Mouse (Mus musculus) forebrain, embryonic 16.5 days (tissue): ENCODE results near the gene Prr3. TPM values are rescaled to one million over a fixed set of nuclear protein-coding genes. Genes with fewer than 3 reads are reported as not detected.
A peak's percentile ranks its signal among the peaks of the same experiment; 100 is the strongest.

Source experiments
- ATAC-seq: fragments of 200-750 bp; cut with Nextera tagmentation; 2 replicates; pipeline ENCODE4 v1.8.0; 2017; ENCODE audit warnings: mild to moderate bottlenecking, moderate library complexity
- H3K27ac ChIP-seq: fragments of 300-500 bp; sonication (generic); 2 replicates; pipeline ENCODE4 v1.5.1; 2014; ENCODE audit warnings: low read length, control low read depth
- H3K27me3 ChIP-seq: fragments of 300-500 bp; sonication (generic); replicated peaks from 2 replicates; pipeline ENCODE4 v1.6.1; 2014; ENCODE audit warnings: low read length; ENCODE audit not compliant: control insufficient read depth, insufficient read depth
- H3K36me3 ChIP-seq: fragments of 300-500 bp; sonication (generic); 2 replicates; pipeline ENCODE4 v1.6.1; 2014; ENCODE audit not compliant: control insufficient read depth, insufficient read depth
- H3K4me1 ChIP-seq: fragments of 300-500 bp; sonication (generic); replicated peaks from 2 replicates; pipeline ENCODE4 v1.6.1; 2014; ENCODE audit warnings: low read length; ENCODE audit not compliant: control insufficient read depth, insufficient read depth
- H3K4me2 ChIP-seq: fragments of 300-500 bp; sonication (generic); 2 replicates; pipeline ENCODE4 v1.6.1; 2014; ENCODE audit warnings: mild to moderate bottlenecking, low read length, control low read depth
- H3K4me3 ChIP-seq: fragments of 300-500 bp; sonication (generic); replicated peaks from 2 replicates; pipeline ENCODE4 v1.5.1; 2014; ENCODE audit warnings: mild to moderate bottlenecking, low read length, control low read depth
- H3K9ac ChIP-seq: fragments of 300-500 bp; sonication (generic); replicated peaks from 2 replicates; pipeline ENCODE4 v1.6.1; 2014; ENCODE audit warnings: low read depth, low read length, control low read depth
- H3K9me3 ChIP-seq: fragments of 300-500 bp; sonication (generic); 2 replicates; pipeline ENCODE4 v1.6.1; 2016; ENCODE audit warnings: low read length; ENCODE audit not compliant: control insufficient read depth
- WGBS: fragments of 180-500 bp; shearing (Covaris S2); extraction: QIAGEN DNeasy Blood & Tissue Kit; methylation state at CpG from one replicate; pipeline ENCODE4 v1.1.7; 2014; 5-methylcytosine and 5-hydroxymethylcytosine counted together
- microRNA counts: library from miRNA; unstranded; fragments of <30 nt; microRNA quantifications from one replicate; lab custom pipeline; 2016
- microRNA-seq: library from miRNA; unstranded; fragments of <30 nt; microRNA quantifications from one replicate; pipeline ENCODE4, GENCODE M21; 2017
- polyA plus RNA-seq: library from polyadenylated mRNA; unstranded; fragments of >200 nt; fragmentation: Nextera tagmentation; extraction: Ambion mirVana; gene quantifications from 2 replicates; pipeline ENCODE4 v1.2.1, GENCODE M21; 2015

Prr3 gene
- polyA plus RNA-seq, 1 experiment from 2014 or later, result 93.2 TPM

- 96% methylated on average over 12 of the region's 12 CpGs for WGBS
- H3K27me3 ChIP-seq, result no peaks in the 10 kb centered on the region
- H3K36me3 ChIP-seq, result peaks cover 28% of the 10 kb centered on the region
- no peak overlapping the region for H3K4me2 ChIP-seq
- H3K4me3 ChIP-seq, result no peak overlapping the region
- no peak overlapping the region for H3K9ac ChIP-seq
- ATAC-seq, result no peak
- H3K4me1 ChIP-seq, result no peaks in the 10 kb centered on the region
- H3K27ac ChIP-seq, result no peak overlapping the region
- no peaks in the 10 kb centered on the region for H3K9me3 ChIP-seq
Measured at GRCm38 (mm10) chr17:35930627-35931026, 49.4 kb downstream of the Prr3 start.

GRCm38 (mm10) chr17:35929534-35929933 is 50.5 kb downstream of the Prr3 start:
- peaks cover 33% of the 10 kb centered on the region for H3K36me3 ChIP-seq
- 96% methylated on average over 2 of the region's 2 CpGs for WGBS
- no peak overlapping the region for H3K27ac ChIP-seq
- no peaks in the 10 kb centered on the region for H3K4me1 ChIP-seq
- H3K4me2 ChIP-seq, result no peak overlapping the region
- no peak for ATAC-seq
- no peak overlapping the region for H3K4me3 ChIP-seq
- no peaks in the 10 kb centered on the region for H3K9me3 ChIP-seq
- H3K27me3 ChIP-seq, result no peaks in the 10 kb centered on the region
- no peak overlapping the region for H3K9ac ChIP-seq

GRCm38 (mm10) chr17:35927471-35927870 is 52.6 kb downstream of the Prr3 start:
- Histone ChIP-seq H3K36me3 (peaks cover 40% of the 10 kb centered on the region), H3K4me1 (no peaks in the 10 kb centered on the region), H3K9ac (no peak overlapping the region), H3K4me2 (no peak overlapping the region), H3K9me3 (no peaks in the 10 kb centered on the region), H3K27me3 (no peaks in the 10 kb centered on the region), H3K4me3 (no peak overlapping the region), H3K27ac (no peak overlapping the region)
- WGBS, result 63% methylated on average over 1 of the region's 1 CpGs
- no peak for ATAC-seq

- Histone ChIP-seq H3K36me3 (peaks cover 30% of the 10 kb centered on the region), H3K27ac (no peak overlapping the region), H3K27me3 (no peaks in the 10 kb centered on the region), H3K9ac (no peak overlapping the region), H3K4me1 (peaks cover 27% of the 10 kb centered on the region), H3K4me2 (no peak overlapping the region), H3K4me3 (no peak overlapping the region), H3K9me3 (no peaks in the 10 kb centered on the region)
- WGBS, result 95% methylated on average over 4 of the region's 4 CpGs
- ATAC-seq, result no peak
Measured at GRCm38 (mm10) chr17:35923281-35923680, 56.8 kb downstream of the Prr3 start.

- Histone ChIP-seq H3K36me3 (peaks cover 24% of the 10 kb centered on the region), H3K4me1 (peaks cover 27% of the 10 kb centered on the region), H3K4me3 (no peak overlapping the region), H3K9me3 (no peaks in the 10 kb centered on the region), H3K27ac (no peak overlapping the region), H3K4me2 (no peak overlapping the region), H3K27me3 (no peaks in the 10 kb centered on the region), H3K9ac (no peak overlapping the region)
- WGBS, result 83% methylated on average over 3 of the region's 3 CpGs
- no peak for ATAC-seq
Measured at GRCm38 (mm10) chr17:35922566-35922965, 57.5 kb downstream of the Prr3 start.

MicroRNAs encoded within 50 kb of the gene (microRNA counts, 519-probe panel; counts per million panel counts)
- 1,915 counts per million, percentile 24 among the panel's probes with 10 or more counts for microRNA mmu-miR-877 (lab: Ali Mortazavi, UCI)

Small RNA genes within 50 kb of the gene (microRNA-seq; reads per million reads assigned to microRNA genes)
- 83.8 reads per million, percentile 53 among the genes with 10 or more reads in this experiment for gene Mir877

Other genes starting within 250 kb of the Prr3 start
- 6.4 and 9.9 TPM in 2 replicates for gene Ier3, start 158.6 kb downstream of the Prr3 start, polyA plus RNA-seq
- 83.5 and 89.3 TPM in 2 replicates for gene Flot1, start 157.0 kb downstream of the Prr3 start, polyA plus RNA-seq
- 1,979 and 2,045 TPM in 2 replicates for gene Tubb5, start 141.9 kb downstream of the Prr3 start, polyA plus RNA-seq
- gene Mdc1, start 138.7 kb downstream of the Prr3 start, polyA plus RNA-seq, result 10.6 and 13.2 TPM in 2 replicates
- 23.4 and 26.1 TPM in 2 replicates for gene Nrm, start 118.9 kb downstream of the Prr3 start, polyA plus RNA-seq
- gene Ppp1r18, start 114.6 kb downstream of the Prr3 start, polyA plus RNA-seq, result 24.9 and 25.7 TPM in 2 replicates
- gene Dhx16, start 100.4 kb downstream of the Prr3 start, polyA plus RNA-seq, result 40.4 and 42.2 TPM in 2 replicates
- gene 2310061I04Rik, start 82.8 kb downstream of the Prr3 start, polyA plus RNA-seq, result 34.5 and 49.5 TPM in 2 replicates
- 423 and 493 TPM in 2 replicates for gene Atat1, start 70.2 kb downstream of the Prr3 start, polyA plus RNA-seq
- 50.8 and 55.6 TPM in 2 replicates for gene Mrps18b, start 63.8 kb downstream of the Prr3 start, polyA plus RNA-seq
- gene Ppp1r10, start 63.8 kb downstream of the Prr3 start, polyA plus RNA-seq, result 47.0 and 50.7 TPM in 2 replicates
- gene Abcf1, start 10.5 kb downstream of the Prr3 start, polyA plus RNA-seq, result 88.3 and 89.6 TPM in 2 replicates
- 61.0 and 65.6 TPM in 2 replicates for gene Gnl1, start 385 bp downstream of the Prr3 start, polyA plus RNA-seq
- gene H2-T24, start 40.3 kb upstream of the Prr3 start, polyA plus RNA-seq, result 4.9 and 6.4 TPM in 2 replicates
- 6.2 and 7.3 TPM in 2 replicates for gene H2-T23, start 52.6 kb upstream of the Prr3 start, polyA plus RNA-seq
- gene H2-T22, start 62.5 kb upstream of the Prr3 start, polyA plus RNA-seq, result 4.9 and 5.3 TPM in 2 replicates
- not detected in 2 replicates for gene Gm6034, start 62.7 kb upstream of the Prr3 start, polyA plus RNA-seq
- 0.16 TPM in 1 of 2 replicates, not detected in the other for gene Gm11127, start 78.1 kb upstream of the Prr3 start, polyA plus RNA-seq
- not detected in 2 replicates for gene Gm19684, start 141.4 kb upstream of the Prr3 start, polyA plus RNA-seq
- gene Gm7030, start 149.2 kb upstream of the Prr3 start, polyA plus RNA-seq, result not detected in 2 replicates
- not detected in 2 replicates for gene Gm8909, start 188.3 kb upstream of the Prr3 start, polyA plus RNA-seq
- gene H2-T3, start 210.1 kb upstream of the Prr3 start, polyA plus RNA-seq, result not detected in 2 replicates